Mouse (Mus musculus): ENCODE measurements at regions not wholly inside any gene's neighbourhood (a gene's known extent, or its start where the extent isn't known, plus 50 kb on each side); places are given as distances from the start of the nearest gene placed in this dataset.

- DNase-seq: no peak
Observed at GRCm38 (mm10) chr11:64924989-64925388, 53.8 kb upstream of the Elac2 start.

DNA sequence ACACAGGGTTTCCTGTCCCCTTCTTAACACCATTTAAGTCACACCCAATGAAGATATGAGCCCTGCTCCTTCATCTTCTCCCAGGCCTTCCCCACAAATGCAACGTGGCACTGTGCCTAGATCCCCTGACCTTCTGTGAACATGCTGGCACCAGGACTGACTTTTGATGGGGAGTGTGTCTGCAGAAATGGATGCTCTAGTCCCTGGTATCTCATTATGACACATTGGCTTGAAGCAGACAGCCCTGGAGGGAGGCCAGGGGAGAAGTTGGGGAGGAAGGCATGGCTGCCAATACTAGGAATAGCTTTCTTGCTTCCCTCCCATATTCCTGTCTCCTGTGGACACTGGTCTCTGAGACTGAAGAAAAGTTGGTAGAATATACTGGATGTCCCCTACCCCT, 52.9 kb upstream of the Elac2 start:
- no peak for DNase-seq

Data from kidney, postnatal 36 days (tissue).